ENCODE assay signal across 19 mouse cellular contexts in the genomic region with DNA sequence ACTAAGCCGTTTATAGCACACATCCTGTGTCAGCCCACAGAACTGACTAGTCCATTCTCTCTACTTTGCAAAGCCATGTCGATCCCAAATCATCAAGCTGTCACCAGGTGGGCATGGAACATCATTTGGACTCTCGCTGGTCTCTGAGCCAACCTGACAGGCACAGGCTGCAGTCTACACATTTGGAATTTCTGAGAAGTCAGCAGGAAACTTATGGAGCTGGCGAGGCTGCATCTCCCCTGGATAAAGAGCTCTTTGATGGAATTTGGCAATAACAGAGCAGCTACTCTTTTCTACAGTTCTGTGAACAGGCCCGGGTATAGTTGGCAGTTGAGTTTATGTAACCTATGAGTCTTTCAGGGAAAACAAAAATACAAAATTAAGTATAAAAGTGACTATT.
"Had no signal": no experiment of that assay in that cellular context is flagged by ENCODE, and none has a peak within 500 bp of the region (broad histone marks: within the 10 kb centered on the region; RNA-seq: fewer than 3 reads in every experiment).

No protein-coding gene starts in this region.

- H3K9ac ChIP-seq: liver, embryonic 12.5 days; liver, embryonic 15.5 days; lung, embryonic 15.5 days; stomach, embryonic 15.5 days had no signal

- H3K27ac ChIP-seq: liver, embryonic 12.5 days; liver, embryonic 15.5 days; lung, embryonic 15.5 days; stomach, embryonic 15.5 days had no signal

- H3K27me3 ChIP-seq: liver, embryonic 12.5 days; liver, embryonic 15.5 days; lung, embryonic 15.5 days; megakaryocyte, embryonic 14.5 days; stomach, embryonic 15.5 days had no signal

- H3K9me3 ChIP-seq: liver, embryonic 12.5 days; liver, embryonic 15.5 days; lung, embryonic 15.5 days; megakaryocyte, embryonic 14.5 days; stomach, embryonic 15.5 days had no signal

- H3K4me2 ChIP-seq: liver, embryonic 12.5 days; liver, embryonic 15.5 days; lung, embryonic 15.5 days; midbrain, embryonic 11.5 days; stomach, embryonic 15.5 days had no signal

- H3K36me3 ChIP-seq: liver, embryonic 12.5 days; liver, embryonic 15.5 days; lung, embryonic 15.5 days; stomach, embryonic 15.5 days had no signal

- DNase-seq: kidney, adult 18-20 months; kidney, adult 9 months; kidney, postnatal 14 days; kidney, postnatal 4 days; liver; lung, adult 18-20 months; lung, postnatal 10 days; lung, postnatal 36 days; midbrain, embryonic 14.5 days; retina, postnatal 1 day; right cerebral cortex, postnatal 25 days; spleen, adult 18-20 months; thymus, postnatal 25 days had no signal

- H3K4me1 ChIP-seq: liver, embryonic 12.5 days; liver, embryonic 15.5 days; lung, embryonic 15.5 days; stomach, embryonic 15.5 days had no signal

- ATAC-seq: liver, embryonic 12.5 days had no signal

- H3K4me3 ChIP-seq: liver, embryonic 12.5 days; liver, embryonic 15.5 days; lung, embryonic 15.5 days; megakaryocyte, embryonic 14.5 days; stomach, embryonic 15.5 days had no signal
